Mouse (Mus musculus): ENCODE results near the gene Utf1. TPM values are rescaled to one million over a fixed set of nuclear protein-coding genes. Genes with fewer than 3 reads are reported as not detected.

Utf1 gene
- polyA plus RNA-seq, 1 experiment from 2014 or later, result not detected

- no peak overlapping the region for H3K4me2 ChIP-seq (ENCODE audit: low read depth, low read length)
- H3K4me3 ChIP-seq (ENCODE audit: low read depth, low read length), result no peak overlapping the region
- H3K4me1 ChIP-seq (ENCODE audit: control insufficient read depth, insufficient read depth, low read length), result no peaks in the 10 kb centered on the region
- H3K27ac ChIP-seq (replicated peaks; ENCODE audit: low read depth, low read length), result no peak overlapping the region
- no peak for DNase-seq (ENCODE audit: low spot score)
- no peak overlapping the region for H3K9ac ChIP-seq (ENCODE audit: low read depth, low read length)
- WGBS, result 92% methylated on average over 11 of the region's 11 CpGs
- H3K36me3 ChIP-seq (ENCODE audit: control insufficient read depth, insufficient read depth, low read length), result 0 out of 2 replicates have a peak, but pooled peaks cover 5% of the 10 kb centered on the region
- no peaks in the 10 kb centered on the region for H3K27me3 ChIP-seq (replicated peaks; ENCODE audit: control insufficient read depth, insufficient read depth, low read length)
- no peak for ATAC-seq (ENCODE audit: low read depth)
- no peaks in the 10 kb centered on the region for H3K9me3 ChIP-seq (ENCODE audit: control insufficient read depth, low read length)
Observed at GRCm38 (mm10) chr7:139984505-139984904, 40.9 kb downstream of the Utf1 start.

- 85% methylated on average over 9 of the region's 9 CpGs for WGBS
- ATAC-seq (ENCODE audit: low read depth), result no peak
Observed at GRCm38 (mm10) chr7:139988272-139988671, 44.7 kb downstream of the Utf1 start.

GRCm38 (mm10) chr7:139990864-139991394 lies 47.3 kb downstream of the Utf1 start:
- no peak overlapping the region for H3K4me3 ChIP-seq (ENCODE audit: low read depth, low read length)
- H3K4me1 ChIP-seq (ENCODE audit: control insufficient read depth, insufficient read depth, low read length), result no peaks in the 10 kb centered on the region
- H3K9me3 ChIP-seq (ENCODE audit: control insufficient read depth, low read length), result no peaks in the 10 kb centered on the region
- H3K4me2 ChIP-seq (ENCODE audit: low read depth, low read length), result no peak overlapping the region
- H3K27me3 ChIP-seq (replicated peaks; ENCODE audit: control insufficient read depth, insufficient read depth, low read length), result no peaks in the 10 kb centered on the region
- no peak overlapping the region for H3K27ac ChIP-seq (replicated peaks; ENCODE audit: low read depth, low read length)
- ATAC-seq (ENCODE audit: low read depth), result no peak
- H3K36me3 ChIP-seq (ENCODE audit: control insufficient read depth, insufficient read depth, low read length), result peaks cover 12% of the 10 kb centered on the region
- WGBS, result 70% methylated on average over 8 of the region's 8 CpGs
- no peak overlapping the region for H3K9ac ChIP-seq (ENCODE audit: low read depth, low read length)
- no peak for DNase-seq (ENCODE audit: low spot score)

More at GRCm38 (mm10) chr7:139988272-139988671, 44.7 kb downstream of the Utf1 start:
- DNase-seq (ENCODE audit: low spot score), result no peak
- no peaks in the 10 kb centered on the region for H3K27me3 ChIP-seq (replicated peaks; ENCODE audit: control insufficient read depth, insufficient read depth, low read length)
- H3K4me1 ChIP-seq (ENCODE audit: control insufficient read depth, insufficient read depth, low read length), result no peaks in the 10 kb centered on the region
- no peak overlapping the region for H3K4me2 ChIP-seq (ENCODE audit: low read depth, low read length)
- H3K9ac ChIP-seq (ENCODE audit: low read depth, low read length), result no peak overlapping the region
- H3K9me3 ChIP-seq (ENCODE audit: control insufficient read depth, low read length), result no peaks in the 10 kb centered on the region
- H3K4me3 ChIP-seq (ENCODE audit: low read depth, low read length), result no peak overlapping the region
- H3K27ac ChIP-seq (replicated peaks; ENCODE audit: low read depth, low read length), result no peak overlapping the region
- 0 out of 2 replicates have a peak, but pooled peaks cover 5% of the 10 kb centered on the region for H3K36me3 ChIP-seq (ENCODE audit: control insufficient read depth, insufficient read depth, low read length)

GRCm38 (mm10) chr7:139992406-139992805 lies 48.8 kb downstream of the Utf1 start, which contains the start of gene Adam8:
Adam8 (minus strand) TSS chr7:139992562.
- H3K36me3 ChIP-seq (ENCODE audit: control insufficient read depth, insufficient read depth, low read length), result peaks cover 22% of the 10 kb centered on the region
- ATAC-seq (ENCODE audit: low read depth), result peak; percentile 23; the same call in 1 of the 2 replicates
- WGBS, result 26% methylated on average over 7 of the region's 7 CpGs

GRCm38 (mm10) chr7:139993532-139993931 lies 49.9 kb downstream of the Utf1 start:
- no peaks in the 10 kb centered on the region for H3K4me1 ChIP-seq (ENCODE audit: control insufficient read depth, insufficient read depth, low read length)
- ATAC-seq (ENCODE audit: low read depth), result peak; percentile 19; the same call in 1 of the 2 replicates
- no peaks in the 10 kb centered on the region for H3K9me3 ChIP-seq (ENCODE audit: control insufficient read depth, low read length)
- peaks cover 33% of the 10 kb centered on the region for H3K36me3 ChIP-seq (ENCODE audit: control insufficient read depth, insufficient read depth, low read length)
- no peak overlapping the region for H3K4me3 ChIP-seq (ENCODE audit: low read depth, low read length)
- no peak overlapping the region for H3K27ac ChIP-seq (replicated peaks; ENCODE audit: low read depth, low read length)
- 86% methylated on average over 6 of the region's 6 CpGs for WGBS
- H3K4me2 ChIP-seq (ENCODE audit: low read depth, low read length), result no peak overlapping the region
- no peak overlapping the region for H3K9ac ChIP-seq (ENCODE audit: low read depth, low read length)
- no peaks in the 10 kb centered on the region for H3K27me3 ChIP-seq (replicated peaks; ENCODE audit: control insufficient read depth, insufficient read depth, low read length)
- DNase-seq (ENCODE audit: low spot score), result no peak

More at GRCm38 (mm10) chr7:139992406-139992805, 48.8 kb downstream of the Utf1 start, which contains the start of gene Adam8:
- H3K4me3 ChIP-seq (ENCODE audit: low read depth, low read length), result no peak within 1 kb of the TSS
- no peaks in the 10 kb centered on the region for H3K27me3 ChIP-seq (replicated peaks; ENCODE audit: control insufficient read depth, insufficient read depth, low read length)
- no peak within 1 kb of the TSS for H3K4me2 ChIP-seq (ENCODE audit: low read depth, low read length)
- no peaks in the 10 kb centered on the region for H3K4me1 ChIP-seq (ENCODE audit: control insufficient read depth, insufficient read depth, low read length)
- H3K9me3 ChIP-seq (ENCODE audit: control insufficient read depth, low read length), result no peaks in the 10 kb centered on the region
- no peak within 1 kb of the TSS for H3K27ac ChIP-seq (replicated peaks; ENCODE audit: low read depth, low read length)
- DNase-seq (ENCODE audit: low spot score), result no peak
- no peak within 1 kb of the TSS for H3K9ac ChIP-seq (ENCODE audit: low read depth, low read length)

GRCm38 (mm10) chr7:139994202-139994601 lies 50.6 kb downstream of the Utf1 start:
- peaks cover 40% of the 10 kb centered on the region for H3K36me3 ChIP-seq (ENCODE audit: control insufficient read depth, insufficient read depth, low read length)
- no peak overlapping the region for H3K27ac ChIP-seq (replicated peaks; ENCODE audit: low read depth, low read length)
- no peak overlapping the region for H3K9ac ChIP-seq (ENCODE audit: low read depth, low read length)
- H3K4me1 ChIP-seq (ENCODE audit: control insufficient read depth, insufficient read depth, low read length), result no peaks in the 10 kb centered on the region
- no peaks in the 10 kb centered on the region for H3K27me3 ChIP-seq (replicated peaks; ENCODE audit: control insufficient read depth, insufficient read depth, low read length)
- no peak overlapping the region for H3K4me3 ChIP-seq (ENCODE audit: low read depth, low read length)
- 68% methylated on average over 4 of the region's 4 CpGs for WGBS
- no peak overlapping the region for H3K4me2 ChIP-seq (ENCODE audit: low read depth, low read length)
- DNase-seq (ENCODE audit: low spot score) (no peak), ATAC-seq (ENCODE audit: low read depth) (no peak)
- no peaks in the 10 kb centered on the region for H3K9me3 ChIP-seq (ENCODE audit: control insufficient read depth, low read length)

GRCm38 (mm10) chr7:139994676-139995075 lies 51.1 kb downstream of the Utf1 start:
- DNase-seq (ENCODE audit: low spot score) (peak; percentile 77), ATAC-seq (ENCODE audit: low read depth) (no peak)
- no peak overlapping the region for H3K4me2 ChIP-seq (ENCODE audit: low read depth, low read length)
- H3K27ac ChIP-seq (replicated peaks; ENCODE audit: low read depth, low read length), result no peak overlapping the region
- no peak overlapping the region for H3K9ac ChIP-seq (ENCODE audit: low read depth, low read length)
- WGBS, result 33% methylated on average over 3 of the region's 3 CpGs
- no peaks in the 10 kb centered on the region for H3K27me3 ChIP-seq (replicated peaks; ENCODE audit: control insufficient read depth, insufficient read depth, low read length)
- H3K4me3 ChIP-seq (ENCODE audit: low read depth, low read length), result no peak overlapping the region
- H3K4me1 ChIP-seq (ENCODE audit: control insufficient read depth, insufficient read depth, low read length), result no peaks in the 10 kb centered on the region
- no peaks in the 10 kb centered on the region for H3K9me3 ChIP-seq (ENCODE audit: control insufficient read depth, low read length)
- H3K36me3 ChIP-seq (ENCODE audit: control insufficient read depth, insufficient read depth, low read length), result peaks cover 44% of the 10 kb centered on the region

Measured in embryonic facial prominence, embryonic 14.5 days (tissue).